Mouse (Mus musculus) cerebellum, adult 9-11 months (tissue): ENCODE results near the gene Spef1.
"Not testable (repeated sequence)": the region's sequence is repeated elsewhere in the genome, so short reads cannot be mapped to it uniquely, and the experiment has no call there.

Experiments
- DNase-seq: peaks from one replicate; pipeline ENCODE4 v3.0.0; 2022

The Spef1 gene

DNA sequence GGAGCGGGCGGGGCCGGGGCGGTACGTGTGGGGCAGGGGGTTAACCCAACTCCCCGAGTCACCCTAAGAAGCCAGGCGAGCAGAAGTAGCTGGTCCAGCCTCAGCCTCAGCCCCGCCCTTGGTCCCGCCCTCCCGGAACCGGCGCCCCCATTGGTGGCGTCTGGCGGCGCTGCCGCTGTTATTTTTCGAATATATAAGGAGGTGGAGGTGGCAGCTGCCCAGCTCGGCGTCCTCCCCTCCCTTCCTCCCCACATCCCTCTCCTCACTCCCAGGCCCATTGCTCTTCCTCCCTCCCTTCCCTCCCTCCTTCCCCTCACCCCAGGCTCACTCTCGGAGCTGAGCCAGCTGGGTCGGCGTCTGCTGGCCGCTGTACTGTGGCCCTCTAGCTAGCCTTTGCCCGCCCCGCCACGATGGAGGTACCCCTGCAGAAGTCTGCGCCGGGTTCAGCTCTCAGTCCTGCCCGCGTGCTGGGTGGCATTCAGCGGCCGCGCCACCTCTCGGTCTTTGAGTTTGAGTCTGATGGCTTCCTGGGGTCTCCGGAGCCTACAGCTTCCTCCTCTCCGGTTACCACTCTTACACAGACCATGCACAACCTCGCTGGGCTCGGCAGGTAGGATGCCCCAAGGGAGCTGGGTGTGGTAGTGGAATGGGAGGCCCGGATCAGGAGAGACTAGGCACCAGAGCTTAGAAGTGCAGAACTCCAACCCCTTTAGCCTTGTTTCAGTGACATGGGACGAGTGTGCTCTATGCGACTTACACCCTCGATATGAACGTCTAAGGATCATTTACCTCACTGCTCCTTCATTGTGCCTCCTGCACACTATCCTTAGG, at the start of gene Spef1, which contains the start of gene Cdc25b:
Gene Spef1, minus strand, starts transcription at position 512 of the 831 bp plus-strand sequence.
Gene Cdc25b, plus strand, starts transcription at position 179 of the 831 bp plus-strand sequence.
- peak; percentile 88 for DNase-seq

DNA sequence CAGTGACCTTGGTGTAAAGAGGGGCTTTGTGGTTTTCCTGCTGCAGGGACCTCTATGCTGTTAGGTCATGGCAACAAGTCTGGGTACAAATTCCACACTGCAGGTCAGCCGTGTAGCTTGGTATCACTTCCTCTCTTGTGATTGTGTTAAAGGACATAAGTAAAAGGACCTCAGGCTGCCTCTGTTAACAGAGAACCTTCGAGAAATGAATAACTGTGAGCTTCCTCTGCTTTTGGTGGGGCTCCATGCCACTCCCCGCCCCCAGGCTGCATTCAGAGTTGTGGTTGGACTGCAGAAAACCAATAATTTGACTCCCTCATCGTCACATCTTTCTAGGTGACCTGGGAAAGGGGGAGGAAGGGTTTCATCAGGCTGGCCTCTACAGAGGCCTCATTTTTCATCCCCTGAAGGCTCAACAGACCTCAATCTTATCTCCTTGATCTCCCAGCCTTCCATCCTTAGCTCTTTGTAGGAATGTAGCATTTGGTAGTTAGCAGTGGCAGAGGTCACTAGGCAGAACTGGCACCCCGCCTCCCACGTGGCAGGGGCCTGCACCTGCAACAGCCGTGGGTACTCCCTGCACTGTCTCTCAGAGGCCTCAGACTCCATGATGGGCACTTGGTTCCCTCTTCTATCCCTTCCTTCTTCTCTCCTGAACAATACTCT, 48.0 kb upstream of the Spef1 start:
- no peak for DNase-seq

DNA sequence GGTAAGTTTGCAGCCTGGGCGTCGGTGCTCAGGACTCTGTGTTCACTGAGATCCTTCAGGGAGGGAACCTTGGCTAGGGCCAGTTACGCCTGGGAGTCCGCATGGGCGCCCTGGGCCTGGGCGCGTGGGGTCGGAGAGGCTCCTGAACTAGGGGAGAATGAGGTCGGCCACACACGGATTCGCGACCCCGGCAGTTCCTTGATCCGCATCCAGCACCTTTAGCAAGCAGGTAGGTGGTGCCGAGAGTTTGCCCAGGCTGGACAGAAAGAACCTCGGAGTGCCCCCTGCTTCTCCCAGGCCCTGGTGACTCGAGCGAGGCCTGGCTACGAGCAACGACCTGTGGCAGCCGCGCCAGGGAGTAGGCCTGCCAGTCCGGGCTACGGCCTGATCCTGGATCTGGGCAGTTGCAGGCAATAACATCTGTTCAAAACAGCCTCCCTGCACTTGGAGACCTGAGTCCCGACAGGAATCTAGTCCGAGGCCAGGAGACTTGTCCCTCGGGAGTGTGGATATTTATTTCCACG, 47.1 kb upstream of the Spef1 start:
- DNase-seq, result no peak

DNA sequence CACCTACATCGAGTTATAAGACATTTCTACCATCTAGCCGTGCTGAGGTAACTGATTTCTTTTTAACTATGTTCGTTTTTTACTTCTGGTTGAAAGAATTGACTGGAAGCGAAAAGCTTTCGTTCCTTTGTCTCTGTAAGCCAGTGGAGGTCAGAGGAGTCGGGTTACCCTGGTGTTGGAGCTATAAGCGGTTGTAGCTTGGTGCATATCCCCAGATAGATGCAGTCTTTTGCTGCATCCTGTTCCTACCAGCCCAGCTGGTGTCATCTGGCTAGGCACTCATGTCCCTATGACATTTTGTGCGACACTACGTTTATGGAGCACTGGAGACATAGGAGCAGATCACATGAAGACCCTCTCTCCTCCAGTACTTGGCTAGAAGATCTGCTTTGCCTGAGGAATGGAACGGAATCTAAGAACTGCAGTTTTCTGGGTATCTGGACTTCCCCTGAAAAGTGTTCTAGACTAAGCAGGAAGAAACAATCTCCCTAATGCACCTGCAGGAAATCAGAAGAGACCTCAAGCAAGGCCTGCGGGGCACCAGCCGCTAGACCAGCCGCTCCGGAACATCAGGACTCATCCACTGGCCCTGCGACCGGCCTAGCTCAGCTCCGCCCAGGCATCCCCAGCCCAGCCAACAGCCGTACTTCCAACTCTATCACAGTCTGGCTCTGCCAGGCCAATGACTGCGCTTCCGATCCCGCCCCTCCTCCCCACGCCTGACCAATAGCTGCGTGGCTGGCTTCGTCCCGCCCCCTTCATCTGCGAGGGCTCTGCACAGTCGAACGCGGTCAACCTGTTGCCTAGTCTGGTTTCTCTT, 46.4 kb upstream of the Spef1 start, which contains the start of gene Mavs:
Gene Mavs, plus strand, starts transcription at position 757 of the 820 bp plus-strand sequence.
- peak; percentile 95 for DNase-seq

DNA sequence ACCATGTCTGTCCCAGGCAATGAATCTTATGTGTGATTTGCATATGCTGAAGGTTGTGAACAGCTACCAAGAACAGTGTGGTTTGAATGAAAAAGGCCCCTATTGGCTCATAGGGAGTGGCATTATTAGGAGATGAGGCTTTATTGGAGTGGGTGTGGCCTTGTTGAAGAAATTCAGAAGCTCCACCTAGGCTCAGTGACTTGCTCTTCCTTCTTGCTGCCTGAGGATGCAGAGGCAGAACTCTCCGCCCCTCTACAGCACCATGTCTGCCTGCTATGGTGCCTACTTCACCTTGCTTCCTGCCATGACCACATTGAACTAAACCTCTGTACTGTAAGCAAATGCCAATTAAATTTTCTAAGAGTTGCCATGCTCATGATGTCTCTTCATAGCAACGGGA, 45.5 kb upstream of the Spef1 start:
- no peak for DNase-seq

DNA sequence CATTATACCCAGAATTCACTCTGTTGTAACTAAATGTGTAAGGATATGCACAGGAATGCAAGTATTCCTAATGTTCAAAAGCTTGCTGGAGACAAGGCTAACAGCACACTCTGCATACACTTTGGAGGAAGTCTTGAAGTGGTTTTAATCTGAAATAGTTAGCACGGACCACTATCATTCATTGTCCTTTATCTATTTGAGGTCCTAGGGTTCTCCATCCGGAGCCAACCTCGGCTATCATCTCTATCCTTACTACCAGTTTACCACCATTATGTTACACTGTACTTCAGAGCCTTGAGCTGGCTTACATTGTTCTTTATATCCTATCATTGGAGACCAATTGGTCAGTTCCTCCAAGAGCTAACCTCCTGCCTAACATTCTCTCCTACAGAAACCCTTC, 40.2 kb upstream of the Spef1 start:
- no peak for DNase-seq

DNA sequence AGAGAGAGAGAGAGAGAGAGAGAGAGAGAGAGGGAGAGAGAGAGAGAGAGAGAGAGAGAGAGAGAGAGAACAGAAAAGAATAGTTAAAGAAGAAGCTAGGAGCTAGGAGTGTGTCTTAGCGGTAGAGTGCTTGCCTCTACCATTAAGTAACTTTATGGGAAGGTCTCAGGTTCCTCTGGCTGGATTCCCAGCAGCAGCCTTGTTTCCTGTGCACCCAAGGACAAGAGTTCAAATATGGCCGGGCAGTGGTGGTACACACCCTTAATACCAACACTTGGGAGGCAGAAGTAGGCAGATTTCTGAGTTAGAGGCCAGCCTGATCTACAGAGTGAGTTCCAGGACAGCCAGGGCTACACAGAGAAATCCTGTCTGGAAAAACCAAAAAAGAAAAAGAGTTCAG, 39.6 kb upstream of the Spef1 start:
- not testable (repeated sequence) for DNase-seq

DNA sequence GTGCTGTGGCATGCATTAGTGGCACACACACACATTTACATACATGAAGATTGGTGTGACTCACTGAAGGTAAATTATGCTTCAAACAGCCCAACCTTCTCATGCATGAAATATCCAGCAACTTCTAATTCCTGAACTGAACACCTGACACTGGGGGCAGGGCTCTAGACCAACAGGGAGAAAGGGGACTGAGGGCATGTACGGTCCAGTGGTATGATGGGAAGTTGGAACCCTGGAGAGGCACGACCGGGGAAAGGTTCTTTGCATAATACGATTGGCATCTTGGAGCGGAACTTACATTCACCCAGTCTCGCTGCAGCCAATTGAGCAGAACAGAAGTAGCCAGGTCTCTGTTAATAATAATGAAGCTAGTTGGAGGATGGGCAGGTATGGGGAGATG, 38.1 kb upstream of the Spef1 start:
- DNase-seq, result no peak

DNA sequence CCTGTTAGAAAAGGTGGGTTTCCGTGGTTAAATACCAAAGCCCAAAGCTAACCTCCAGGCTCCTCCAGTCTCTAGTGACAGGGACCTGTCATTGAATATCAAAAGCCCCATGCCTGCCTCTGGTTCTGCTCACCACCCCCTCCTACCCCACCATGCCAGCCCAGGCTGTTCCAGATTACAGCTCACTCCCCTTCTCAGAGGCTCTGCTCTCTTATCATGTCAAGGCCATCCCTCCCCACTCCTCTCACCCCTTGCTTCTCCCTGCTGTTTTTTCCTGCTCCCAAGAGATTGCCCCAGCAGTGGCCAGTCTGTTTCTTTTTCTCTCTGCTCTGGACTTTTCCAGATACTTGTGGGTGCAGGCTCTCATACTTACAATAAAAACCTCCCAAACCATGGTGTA, 36.5 kb upstream of the Spef1 start:
- DNase-seq, result no peak

DNA sequence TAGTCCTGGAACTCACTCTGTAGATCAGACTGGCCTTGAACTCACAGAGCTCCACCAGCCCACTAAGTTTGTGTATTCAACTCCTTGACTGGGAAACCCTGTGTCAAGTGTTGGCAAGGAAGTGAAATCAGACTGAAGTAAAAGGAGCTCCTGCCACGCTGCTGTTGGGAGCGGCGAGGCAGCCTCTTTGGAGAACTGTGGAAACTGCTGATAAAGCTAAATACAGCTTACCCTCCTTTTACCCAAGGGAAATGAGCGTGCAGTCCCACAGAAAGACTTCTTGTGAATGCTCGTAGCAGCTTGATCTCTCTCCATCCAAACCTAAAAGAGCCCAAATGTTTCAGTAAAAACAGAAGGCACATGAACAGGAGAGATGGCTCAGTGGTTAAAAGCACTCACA, 35.5 kb upstream of the Spef1 start:
- DNase-seq, result no peak

DNA sequence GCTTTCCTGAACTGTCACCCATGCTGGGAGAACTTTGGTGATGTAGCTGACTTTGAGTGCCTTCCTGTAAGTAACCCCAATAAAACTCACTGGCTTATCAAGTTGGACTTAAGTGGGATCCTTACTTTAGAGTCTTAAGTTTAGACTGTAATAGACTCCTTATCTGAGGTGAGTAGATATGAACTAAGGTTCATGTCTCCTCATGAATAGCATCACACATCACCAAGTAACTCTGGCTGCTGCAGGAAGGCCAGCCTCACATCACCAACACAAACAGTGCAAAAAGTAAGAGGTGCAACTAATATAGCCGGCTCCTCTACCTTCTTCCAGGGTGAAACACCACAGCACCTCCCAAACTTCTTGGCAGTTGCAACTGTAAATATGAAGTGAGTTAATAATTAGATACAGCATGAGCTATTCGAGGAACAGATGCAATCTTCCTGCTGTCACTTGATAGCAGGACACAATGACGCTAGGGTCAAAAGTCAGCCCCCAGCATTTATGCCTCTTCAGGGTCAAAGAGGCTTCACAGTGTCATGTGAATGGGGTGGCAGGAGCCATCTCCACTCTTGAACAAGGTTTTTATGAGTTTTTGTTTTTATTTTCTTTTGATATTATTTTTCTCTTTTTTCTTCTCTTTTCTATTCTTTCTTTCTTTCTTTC, 34.9 kb upstream of the Spef1 start:
- no peak for DNase-seq

DNA sequence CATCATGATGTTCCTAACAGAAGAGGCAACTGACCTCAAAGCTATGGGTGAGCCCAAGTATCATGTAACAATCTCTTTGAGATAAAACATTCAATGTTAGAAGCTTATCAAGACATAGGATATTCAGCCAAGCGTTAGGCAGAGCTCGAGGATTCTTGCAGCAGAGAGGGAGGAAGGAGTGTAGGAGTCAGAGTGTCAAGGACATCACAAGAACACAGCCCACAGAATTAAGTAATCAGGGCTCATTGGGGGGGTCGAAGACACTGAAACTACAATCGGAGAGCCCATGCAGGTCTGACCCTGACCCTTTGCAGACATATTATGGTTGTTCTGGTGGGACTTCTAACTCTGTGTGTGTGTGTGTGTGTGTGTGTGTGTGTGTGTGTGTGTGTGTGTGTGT, 32.9 kb upstream of the Spef1 start:
- DNase-seq, result no peak

DNA sequence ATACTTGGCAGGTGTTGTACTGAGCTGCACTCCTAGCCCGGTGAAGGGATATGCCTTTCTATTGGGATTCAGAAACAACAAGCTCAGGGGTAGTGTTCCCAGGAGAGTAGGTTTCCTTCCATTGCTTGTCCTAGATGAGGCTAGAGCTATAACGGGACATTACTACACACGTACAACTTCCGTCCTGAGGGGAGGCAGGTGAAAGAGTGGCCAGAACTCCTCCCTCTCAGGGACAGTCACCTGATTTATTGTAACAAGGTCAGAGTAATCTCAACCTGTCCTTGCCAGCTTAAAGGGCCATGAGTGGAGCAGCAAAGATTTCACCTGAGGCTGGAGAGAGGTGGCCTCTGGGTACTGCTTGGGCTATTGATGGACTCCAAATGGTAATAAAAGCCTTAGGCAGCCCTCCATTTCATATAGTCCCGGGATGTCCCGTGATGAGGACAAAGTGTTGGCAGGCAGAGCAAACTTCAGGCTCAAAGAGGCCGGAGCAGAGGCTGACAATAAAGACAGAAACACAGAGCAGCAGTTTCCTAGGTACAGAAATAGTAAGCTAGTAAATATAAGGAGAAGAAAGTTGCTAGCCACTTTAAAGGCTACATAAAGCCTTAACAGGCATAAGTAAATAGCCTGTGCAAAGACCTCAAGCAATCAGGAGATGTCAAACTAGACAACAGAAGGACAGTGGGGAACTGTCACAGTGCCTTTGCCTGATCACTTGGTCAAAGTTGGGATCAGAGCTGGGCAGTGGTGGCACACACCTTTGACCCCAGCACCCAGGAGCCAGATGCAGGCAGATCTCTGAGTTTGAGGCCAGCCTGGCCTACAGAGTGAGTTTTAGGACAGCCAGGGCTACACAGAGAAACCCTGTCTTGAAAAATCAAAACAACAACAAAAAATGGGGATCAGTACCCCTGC, 29.1 kb upstream of the Spef1 start:
- DNase-seq, result no peak

DNA sequence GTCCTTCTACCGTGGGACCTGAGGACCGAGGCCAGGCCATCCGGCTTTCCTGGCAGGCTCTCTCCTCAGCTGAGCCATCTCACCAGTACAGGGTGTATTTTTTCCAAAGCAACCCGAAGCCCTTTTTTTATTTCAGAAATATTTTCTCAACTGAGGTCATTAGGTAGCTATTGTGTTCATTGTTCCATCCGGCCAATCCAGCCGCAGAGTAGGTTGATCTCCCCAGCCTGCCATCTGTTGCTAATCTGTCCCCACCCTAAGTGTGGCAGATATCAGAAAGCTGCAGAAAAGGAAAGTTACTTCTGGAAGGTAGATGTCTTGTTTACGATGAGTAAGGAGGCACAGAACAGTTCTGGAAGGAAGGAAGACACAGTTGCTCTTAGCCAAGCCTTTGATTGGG, 26.7 kb upstream of the Spef1 start:
- no peak for DNase-seq

DNA sequence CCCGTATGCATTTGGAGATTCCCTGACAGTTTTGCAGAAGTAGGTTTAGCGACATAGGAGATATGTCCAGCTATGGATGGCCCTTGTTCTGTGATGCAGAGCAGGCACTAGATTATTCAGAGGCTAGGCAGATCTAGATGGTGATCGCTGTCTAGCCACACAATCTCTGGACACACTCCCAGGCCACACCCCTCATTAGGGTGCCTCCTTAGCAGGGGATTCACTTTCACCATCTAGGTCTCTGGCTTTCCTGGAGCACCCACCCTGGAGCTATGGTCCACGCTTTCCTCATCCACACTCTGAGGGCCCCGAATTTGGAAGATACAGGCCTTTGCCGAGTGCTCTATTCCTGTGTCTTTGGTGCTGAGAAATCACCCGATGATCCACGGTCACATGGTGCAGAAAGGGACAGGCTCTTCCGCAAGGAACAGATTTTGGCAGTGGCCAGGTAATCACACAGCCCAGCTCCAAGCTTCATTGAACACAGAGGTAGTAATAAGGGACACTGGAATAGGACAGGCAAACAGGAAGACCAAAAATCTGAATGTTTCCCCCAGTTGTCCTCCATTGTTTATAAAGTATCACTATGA, 24.0 kb upstream of the Spef1 start:
- peak; percentile 66 for DNase-seq

DNA sequence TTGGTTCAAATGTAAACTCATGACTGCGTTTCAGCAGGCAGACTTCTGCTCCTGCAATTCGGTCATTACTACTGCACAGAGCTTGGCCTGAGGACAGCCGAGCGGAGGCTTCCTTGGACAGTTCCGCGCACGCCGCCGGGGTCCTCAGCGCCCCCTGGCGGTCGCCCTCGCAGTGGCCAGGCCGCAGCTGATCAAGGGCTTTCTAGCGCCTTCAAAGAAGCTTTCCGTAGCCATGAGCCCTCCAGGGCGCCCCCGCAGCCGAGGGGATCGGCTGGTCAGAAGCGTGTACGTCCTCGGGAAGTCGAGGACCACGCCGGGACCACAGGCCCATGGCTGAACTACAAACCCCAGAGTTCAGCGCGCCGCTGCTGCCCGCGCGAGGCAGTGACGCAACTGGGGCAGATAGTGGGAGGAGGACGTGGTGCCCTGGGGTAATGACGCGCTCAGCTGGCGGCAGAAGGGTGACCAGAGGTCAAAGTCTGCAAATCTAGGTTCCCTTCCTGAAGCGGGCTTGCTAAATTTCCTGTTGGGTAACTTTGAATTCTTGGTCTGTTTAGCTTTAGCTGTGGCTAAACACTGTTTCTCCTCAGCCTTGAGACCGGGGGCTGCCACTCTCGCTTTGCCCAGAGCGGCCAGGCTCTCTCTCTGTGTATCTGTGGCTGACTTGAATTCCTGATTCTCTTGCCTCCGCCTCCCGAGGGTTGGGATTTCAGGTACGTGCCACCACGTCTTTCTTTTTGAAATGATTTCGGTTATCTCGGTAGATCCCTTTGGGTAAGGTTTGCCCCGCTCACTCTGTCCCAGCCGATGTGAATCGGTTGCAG, 23.1 kb upstream of the Spef1 start:
- peak; percentile 96 for DNase-seq

DNA sequence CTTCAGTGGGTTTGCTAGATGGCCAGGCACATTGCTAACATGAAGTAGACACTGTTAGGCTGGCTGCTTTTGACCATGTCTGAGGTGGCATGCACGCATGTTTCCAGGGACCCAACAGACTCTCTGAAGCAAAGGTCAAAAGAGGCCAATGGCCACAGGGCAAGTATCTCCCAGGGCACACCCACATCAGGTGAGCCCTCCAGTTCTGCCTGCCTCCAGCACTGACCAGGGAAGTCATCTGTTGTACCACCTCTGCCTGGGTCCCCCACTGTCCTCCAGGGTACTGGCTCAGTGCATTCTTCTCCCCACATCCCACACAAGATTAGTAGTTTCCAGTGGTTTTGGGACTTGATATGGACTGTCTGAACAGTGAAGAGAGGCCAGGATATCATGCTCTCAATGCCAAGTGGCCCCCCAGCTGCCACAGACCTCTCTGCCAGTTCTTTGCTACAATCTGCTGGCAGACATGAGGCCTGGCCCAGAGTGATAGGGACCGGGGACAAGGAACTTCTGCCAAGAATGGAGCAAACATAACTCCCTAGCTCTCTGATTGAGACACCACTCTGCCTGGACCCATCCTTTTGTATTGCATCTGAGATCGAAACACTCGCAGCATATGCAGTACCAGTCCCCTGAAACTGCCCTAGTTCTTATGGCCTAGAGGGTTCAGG, 22.2 kb upstream of the Spef1 start:
- DNase-seq, result peak; percentile 68

DNA sequence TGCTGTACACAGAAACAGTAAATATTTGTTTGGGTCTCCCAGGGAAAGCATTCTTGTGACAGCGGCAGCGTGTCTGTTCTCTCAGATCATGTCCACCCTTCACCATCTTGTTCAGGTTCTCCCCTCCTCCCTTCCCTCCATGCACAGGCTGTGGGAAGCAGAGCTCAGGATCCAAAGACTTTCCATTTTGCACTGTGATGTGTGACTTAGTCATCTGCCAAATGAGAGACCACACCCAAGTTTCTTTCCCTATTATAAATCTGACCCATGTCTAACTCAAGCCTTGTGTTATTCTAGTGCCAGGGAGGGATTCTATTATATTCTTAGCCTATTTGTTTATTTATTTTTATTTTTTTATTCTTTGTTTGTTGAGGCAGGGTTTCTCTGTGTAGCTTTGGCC, 21.3 kb upstream of the Spef1 start:
- no peak for DNase-seq

DNA sequence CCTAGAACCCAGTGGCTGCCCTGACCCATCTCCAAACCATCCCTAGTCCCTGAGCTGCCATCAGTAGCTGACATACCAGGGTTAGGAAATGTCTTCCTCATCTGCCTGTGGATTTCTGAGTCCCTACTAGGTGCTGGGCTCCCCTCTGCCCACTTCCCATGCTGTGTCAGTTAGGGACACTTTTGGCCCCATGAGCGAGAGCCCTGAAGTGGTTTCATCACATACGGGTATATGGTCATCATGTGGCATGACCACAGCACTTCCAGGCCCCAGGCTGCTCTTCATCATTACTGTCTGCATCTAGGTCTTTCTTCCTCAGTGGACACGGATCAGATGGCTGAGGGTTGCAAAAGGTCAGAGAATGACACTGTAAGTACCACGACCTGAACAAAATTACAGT, 19.7 kb upstream of the Spef1 start, which contains the start of gene Ap5s1:
Gene Ap5s1, plus strand, starts transcription at position 301 of the 400 bp plus-strand sequence.
- no peak for DNase-seq
